Mouse (Mus musculus) embryonic fibroblast, embryonic 13.5 days (primary cell): ENCODE results near the gene Fam205c. TPM values are rescaled to one million over a fixed set of nuclear protein-coding genes. Genes with fewer than 3 reads are reported as not detected.
"Not testable (repeated sequence)": the region's sequence is repeated elsewhere in the genome, so short reads cannot be mapped to it uniquely, and the experiment has no call there.

Experiments
- H3K27ac ChIP-seq: 2 replicates; pipeline ENCODE4 v1.5.1; 2012; ENCODE audit warnings: low read length, control low read depth, inconsistent platforms; ENCODE audit not compliant: insufficient read depth
- H3K4me1 ChIP-seq: 2 replicates; pipeline ENCODE4 v1.6.1; 2011; ENCODE audit warnings: low read length; ENCODE audit not compliant: control insufficient read depth, insufficient read depth
- H3K4me3 ChIP-seq: 2 replicates; pipeline ENCODE4 v1.5.1; 2011; ENCODE audit warnings: mild to moderate bottlenecking, control low read depth, low read length; ENCODE audit not compliant: insufficient read depth
- CTCF ChIP-seq: IDR thresholded peaks from 2 replicates; pipeline ENCODE4 v1.5.1; 2011; ENCODE audit warnings: mild to moderate bottlenecking, control low read depth, low read length, moderate library complexity, borderline replicate concordance; ENCODE audit not compliant: insufficient read depth
- POLR2A ChIP-seq: IDR thresholded peaks from 2 replicates; pipeline ENCODE4 v1.6.1; 2011; ENCODE audit warnings: low read depth, mild to moderate bottlenecking, control low read depth, low read length, moderate library complexity
- polyA plus RNA-seq: library from polyadenylated mRNA; stranded (reverse); fragments of >200 nt; gene quantifications from 2 replicates; pipeline ENCODE4 v1.2.4, GENCODE M21; 2011; ENCODE audit warnings: low read depth; ENCODE audit not compliant: missing spikeins, insufficient read length

Gene Fam205c
- polyA plus RNA-seq, 1 experiment = not detected

DNA sequence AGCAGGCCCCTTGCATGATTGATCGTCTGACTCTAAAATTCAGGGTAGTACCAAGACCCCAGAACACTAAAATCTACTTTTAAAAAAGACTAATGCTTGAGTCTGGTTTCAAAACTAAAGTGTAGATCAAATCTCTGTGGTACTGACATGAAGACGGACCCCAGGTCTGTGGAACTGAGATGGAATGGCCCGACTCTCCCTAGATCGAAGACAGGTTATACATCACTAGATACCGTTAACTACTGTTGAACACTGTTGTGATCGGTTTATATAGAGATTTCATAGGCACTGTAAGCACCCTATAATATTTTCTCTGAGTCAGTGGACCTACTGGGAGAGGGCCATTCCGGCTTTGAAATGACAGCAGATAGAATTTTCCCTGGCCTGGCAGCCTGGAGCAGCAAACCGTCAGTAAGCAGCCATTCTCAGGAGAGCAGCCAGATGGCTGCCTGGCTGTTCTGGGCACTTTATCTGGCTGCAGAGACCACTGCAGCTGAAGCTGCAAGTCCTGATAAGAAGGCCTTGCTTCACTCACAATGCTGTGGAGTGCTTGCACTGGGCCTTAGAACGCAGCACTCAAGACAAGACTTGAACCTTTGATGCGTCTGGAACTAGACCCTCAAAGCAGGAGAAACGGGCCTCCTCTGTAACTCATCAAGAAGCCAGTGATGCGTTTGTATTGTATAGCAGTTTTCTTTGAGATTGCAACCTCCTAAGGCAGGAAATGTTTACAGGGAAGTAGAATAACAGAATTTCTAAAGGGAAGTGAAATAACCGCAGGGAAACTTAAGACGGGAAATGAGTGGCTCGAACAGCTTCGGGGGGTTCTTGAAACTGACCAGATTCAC is 6.0 kb upstream of the Fam205c start:
- no peak for TF ChIP-seq CTCF
- no peak for TF ChIP-seq POLR2A
- Histone ChIP-seq H3K27ac (no peak overlapping the region), H3K4me1 (no peaks in the 10 kb centered on the region), H3K4me3 (no peak overlapping the region)

DNA sequence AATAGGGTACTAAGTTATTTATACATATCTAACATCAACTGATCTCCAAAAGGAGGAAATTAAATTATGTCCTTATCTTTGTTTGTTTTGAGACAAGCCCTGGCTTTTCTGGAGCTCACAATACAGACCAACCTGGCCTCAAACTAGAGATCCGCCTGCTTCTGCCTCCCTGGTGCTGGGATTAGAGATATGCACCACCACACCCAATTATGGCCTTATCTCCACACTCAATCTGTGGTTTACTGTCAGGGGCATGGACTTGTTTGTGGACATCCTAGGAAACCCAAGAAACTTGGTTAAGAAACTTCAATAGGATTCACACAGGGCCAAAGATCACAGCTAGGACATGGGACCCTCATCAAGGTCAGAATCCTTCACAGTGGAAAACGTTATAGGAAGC is 3.6 kb upstream of the Fam205c start:
- Histone ChIP-seq H3K4me1 (no peaks in the 10 kb centered on the region), H3K27ac (no peak overlapping the region), H3K4me3 (no peak overlapping the region)
- no peak for TF ChIP-seq POLR2A

DNA sequence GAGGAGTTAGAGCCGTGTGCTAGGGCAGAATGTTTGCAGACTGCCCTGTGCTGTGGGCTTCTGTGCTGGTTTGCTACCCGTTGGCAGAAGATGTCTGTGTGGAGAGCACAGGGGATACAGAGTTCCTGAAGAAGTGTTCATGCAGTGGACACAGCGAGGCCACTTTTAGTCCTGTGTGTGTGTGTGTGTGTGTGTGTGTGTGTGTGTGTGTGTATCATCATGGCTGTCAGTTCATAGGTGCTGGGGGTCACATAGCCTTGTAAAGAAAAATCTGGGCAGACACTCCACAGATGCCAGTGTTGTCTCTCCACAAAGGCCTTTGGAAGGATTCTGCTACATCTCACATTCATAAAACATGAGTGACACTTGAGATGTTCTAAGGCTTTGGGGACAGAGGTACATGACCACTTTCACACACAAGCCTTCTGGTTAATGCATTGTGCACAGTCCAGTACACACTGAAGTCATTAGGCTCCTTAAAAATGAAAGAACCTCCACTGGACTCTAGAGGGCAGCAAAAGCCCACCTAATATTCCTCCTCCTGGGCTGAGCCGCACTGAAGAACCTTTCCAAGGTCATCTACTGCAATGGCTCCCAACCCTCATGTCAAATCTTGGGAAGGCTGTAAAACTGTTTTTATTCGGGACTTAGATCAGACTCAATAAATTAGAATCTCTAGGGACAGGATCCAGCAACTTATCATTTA is 2.7 kb upstream of the Fam205c start:
- Histone ChIP-seq H3K4me1 (no peaks in the 10 kb centered on the region), H3K27ac (no peak overlapping the region), H3K4me3 (no peak overlapping the region)
- TF ChIP-seq POLR2A = no peak
- no peak for TF ChIP-seq CTCF

DNA sequence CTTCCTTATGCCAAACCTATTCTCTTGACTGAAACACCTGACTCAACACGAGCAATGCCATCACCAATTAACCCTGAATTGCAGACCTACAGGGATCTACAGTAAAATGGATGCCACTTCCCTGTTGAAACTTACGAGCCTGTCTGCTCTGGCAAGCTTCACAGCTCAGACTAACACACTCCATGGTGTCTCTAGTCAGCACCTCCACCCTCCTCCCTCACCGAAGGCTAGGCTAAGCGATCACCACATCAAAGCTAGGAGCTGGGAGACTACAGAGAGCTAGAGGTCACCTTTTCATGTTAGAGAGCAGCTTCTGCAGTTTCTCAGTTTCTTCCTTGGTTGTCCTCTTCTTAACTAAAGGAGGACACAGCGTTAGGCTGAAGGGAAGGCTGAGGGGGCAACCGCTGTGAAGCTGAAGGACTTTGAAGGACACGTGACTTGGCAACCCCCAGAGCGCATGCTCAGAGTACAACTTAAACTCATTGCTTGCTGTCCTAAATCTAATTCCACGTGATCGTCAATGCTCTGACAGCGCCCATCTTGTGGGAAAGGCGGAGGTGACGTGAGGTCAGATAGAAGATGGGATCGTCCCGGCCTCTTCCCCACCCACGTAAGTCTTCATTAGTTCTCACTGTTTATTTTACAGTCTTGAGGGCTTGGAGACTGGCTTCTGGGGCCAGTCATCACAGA is 1.1 kb downstream of the Fam205c start:
- H3K27ac ChIP-seq = no peak overlapping the region
- H3K4me3 ChIP-seq = no peak overlapping the region
- TF ChIP-seq CTCF (no peak), POLR2A (no peak)
- H3K4me1 ChIP-seq = no peaks in the 10 kb centered on the region

DNA sequence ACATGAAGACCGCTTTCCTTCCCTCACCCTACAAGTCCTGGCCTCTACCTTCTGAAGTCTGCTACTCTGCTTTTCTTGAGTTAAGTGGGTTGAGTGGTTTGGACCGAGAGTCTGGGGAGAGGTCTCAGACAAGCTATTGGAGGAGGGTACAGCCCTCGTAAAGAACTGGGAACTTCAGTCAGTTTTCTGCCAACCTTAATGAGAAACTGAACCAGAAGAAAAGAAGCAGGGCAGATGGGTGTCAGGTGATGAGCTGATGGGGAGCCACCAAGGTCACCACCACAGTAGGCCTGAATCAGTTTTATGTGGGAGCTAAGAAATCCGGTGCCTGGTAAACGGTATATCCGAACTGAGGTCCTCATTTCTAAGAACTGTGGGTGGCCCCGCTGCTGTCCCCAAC is 1.9 kb downstream of the Fam205c start:
- Histone ChIP-seq H3K4me1 (no peaks in the 10 kb centered on the region), H3K4me3 (no peak overlapping the region), H3K27ac (no peak overlapping the region)
- TF ChIP-seq POLR2A = no peak
- no peak for TF ChIP-seq CTCF

DNA sequence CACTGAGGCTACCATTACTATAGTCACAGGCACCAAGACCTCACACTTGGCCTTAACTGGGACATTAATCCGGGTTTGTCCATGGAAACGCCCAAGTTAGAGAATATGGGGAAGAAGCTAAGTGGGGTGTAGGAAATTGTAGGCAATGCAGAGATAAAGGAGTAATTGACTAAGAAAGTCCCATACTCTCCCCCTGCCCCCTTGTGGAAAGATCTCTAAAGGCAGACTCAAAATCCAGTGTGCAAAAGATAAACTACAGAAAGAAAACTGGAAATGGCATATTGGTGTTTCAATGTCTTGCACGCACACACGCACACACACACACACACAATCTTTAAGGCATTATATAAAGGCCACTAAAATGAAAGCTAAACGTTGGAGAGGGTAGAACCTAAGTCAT is 3.3 kb downstream of the Fam205c start:
- Histone ChIP-seq H3K4me3 (no peak overlapping the region), H3K27ac (no peak overlapping the region), H3K4me1 (no peaks in the 10 kb centered on the region)
- TF ChIP-seq POLR2A = no peak
- TF ChIP-seq CTCF = no peak

DNA sequence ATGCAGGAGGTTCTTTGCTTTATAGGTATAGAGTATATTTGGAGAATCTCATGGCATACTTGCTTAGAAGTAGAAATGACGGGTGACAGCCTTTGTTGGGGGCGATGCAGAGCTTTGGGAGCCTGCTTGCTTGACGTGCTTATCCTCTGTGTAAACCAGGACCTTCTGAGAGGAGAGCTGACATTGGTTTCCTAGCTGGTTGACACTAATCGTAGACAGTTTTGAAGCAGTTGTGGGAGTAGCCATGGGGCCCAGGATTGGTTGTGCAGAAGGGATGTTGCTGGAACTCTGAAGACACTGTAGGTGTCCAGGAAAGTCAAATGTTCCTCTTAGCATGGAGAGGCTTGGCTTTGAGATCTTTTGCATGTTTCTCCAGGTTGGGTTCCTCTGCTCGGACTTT is 5.8 kb downstream of the Fam205c start:
- H3K4me1 ChIP-seq = no peaks in the 10 kb centered on the region
- no peak for TF ChIP-seq POLR2A
- TF ChIP-seq CTCF = no peak
- H3K27ac ChIP-seq = no peak overlapping the region
- no peak overlapping the region for H3K4me3 ChIP-seq

DNA sequence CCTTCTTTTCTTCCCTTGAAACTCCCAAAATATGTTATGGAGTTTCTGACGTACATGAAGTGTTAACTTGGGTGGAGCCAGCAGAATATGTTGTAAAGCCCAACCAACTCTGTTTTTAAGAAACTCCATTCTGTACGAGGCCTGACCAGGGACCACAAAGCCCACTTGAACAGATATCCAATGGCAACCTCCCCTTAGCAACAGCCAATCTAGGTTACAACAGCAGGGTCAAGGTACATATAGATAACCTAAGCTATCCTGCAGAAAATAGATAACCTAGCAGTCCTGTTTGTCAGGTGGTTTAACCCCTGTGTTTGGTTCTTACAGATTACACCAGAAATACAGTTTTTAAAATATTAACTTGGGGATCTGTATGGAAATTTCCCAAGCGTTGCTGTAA is 6.6 kb downstream of the Fam205c start:
- Histone ChIP-seq H3K4me3 (no peak overlapping the region), H3K4me1 (no peaks in the 10 kb centered on the region), H3K27ac (no peak overlapping the region)
- no peak for TF ChIP-seq CTCF
- TF ChIP-seq POLR2A = no peak

DNA sequence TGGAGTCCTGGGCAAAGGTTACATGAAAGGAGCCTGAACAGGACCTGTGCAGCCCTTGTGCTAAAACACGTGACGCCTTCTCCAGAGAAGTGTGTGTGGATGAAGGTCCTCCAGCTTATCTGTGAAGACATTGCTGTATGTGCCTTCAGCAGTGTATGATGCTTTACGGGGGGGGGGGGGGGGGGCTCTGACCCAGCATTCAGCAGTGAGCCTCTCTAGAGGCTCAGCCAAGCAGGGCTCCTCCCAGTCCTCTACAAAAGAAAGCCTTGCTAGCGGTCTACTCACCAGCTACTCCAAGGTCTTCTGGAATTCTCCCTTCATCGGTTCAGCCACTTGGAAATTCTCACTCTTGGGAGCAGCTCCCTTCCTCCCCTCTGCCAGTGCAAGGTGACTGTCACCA is 10.5 kb downstream of the Fam205c start:
- H3K27ac ChIP-seq, H3K4me1 ChIP-seq, H3K4me3 ChIP-seq: not testable (repeated sequence)

DNA sequence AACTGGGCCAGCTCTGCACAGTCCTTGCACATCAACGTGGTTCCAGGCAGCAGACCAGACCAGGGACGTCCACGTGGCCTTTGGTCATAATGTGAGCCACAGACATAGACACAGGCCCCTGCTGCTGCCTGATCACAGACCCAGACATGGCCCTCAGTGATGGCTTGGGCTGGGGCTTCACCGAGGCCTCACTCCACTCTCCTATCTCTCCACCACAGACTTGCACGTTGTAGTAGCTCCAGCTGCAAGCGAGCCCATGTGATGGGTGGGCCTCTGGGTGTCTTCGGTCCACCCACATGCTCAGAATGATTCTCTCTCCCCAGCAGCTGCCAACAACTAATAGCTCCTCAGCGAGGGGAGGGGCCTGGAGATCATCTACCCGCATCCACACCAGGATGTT is 13.6 kb downstream of the Fam205c start:
- H3K4me1 ChIP-seq, H3K4me3 ChIP-seq, H3K27ac ChIP-seq: not testable (repeated sequence)

DNA sequence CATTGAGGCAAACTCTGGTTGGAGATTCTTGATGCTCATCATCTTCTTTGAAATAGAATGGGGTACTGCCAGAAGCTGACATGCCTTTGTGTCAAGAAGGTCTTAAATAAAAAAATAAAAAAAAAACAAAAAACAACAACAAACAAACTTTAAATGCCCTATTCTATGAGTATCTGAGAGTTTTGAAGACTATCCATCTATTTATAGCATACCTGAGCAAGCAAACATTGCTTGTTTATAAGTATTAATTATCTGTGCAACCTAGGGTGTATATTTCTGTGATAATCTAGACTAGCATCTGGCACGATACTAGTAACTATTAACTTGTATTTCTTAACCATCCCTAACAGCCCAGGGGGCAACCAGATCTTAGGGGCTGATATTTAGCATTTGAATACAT is 17.4 kb downstream of the Fam205c start, which contains the start of gene Gm12394:
Gene Gm12394 (minus strand): TSS at position 101 of the 400 bp plus-strand sequence.
- not testable (repeated sequence) for H3K27ac ChIP-seq, H3K4me3 ChIP-seq, H3K4me1 ChIP-seq

DNA sequence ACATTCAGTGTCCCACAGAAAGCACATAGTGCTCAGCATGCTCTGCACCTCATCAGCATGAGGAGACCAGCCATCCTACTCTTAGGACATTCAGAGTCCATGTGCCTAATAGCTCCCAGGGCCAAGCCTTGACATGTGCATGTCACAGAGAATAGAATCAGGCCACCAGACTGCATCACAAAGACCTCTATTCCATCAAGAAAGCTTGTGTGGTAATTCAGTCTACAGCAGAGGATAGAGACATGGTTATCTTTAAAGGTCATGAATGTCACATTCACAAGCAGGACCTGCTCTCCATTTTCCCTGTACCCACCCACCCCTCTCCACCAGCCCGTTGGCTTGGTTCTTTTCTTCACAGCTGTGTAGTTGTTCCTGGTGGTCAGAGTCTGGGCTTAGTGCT is 20.2 kb downstream of the Fam205c start, which contains the start of gene Fam205a1:
Gene Fam205a1 (minus strand): TSS at position 101 of the 400 bp plus-strand sequence.
- not testable (repeated sequence) for H3K4me1 ChIP-seq, H3K4me3 ChIP-seq, H3K27ac ChIP-seq
